Mouse (Mus musculus) lung, embryonic 14.5 days (tissue): ENCODE results near the gene Fyco1. TPM values are rescaled to one million over a fixed set of nuclear protein-coding genes. Genes with fewer than 3 reads are reported as not detected.
A peak's percentile ranks its signal among the peaks of the same experiment; 100 is the strongest.

Source experiments
- ATAC-seq: fragments of 200-750 bp; cut with Nextera tagmentation; 2 replicates; pipeline ENCODE4 v1.8.0; 2017; ENCODE audit warnings: mild to moderate bottlenecking, moderate TSS enrichment, moderate library complexity; ENCODE audit not compliant: insufficient read depth
- DNase-seq: peaks from one replicate; pipeline ENCODE4 v3.0.0-alpha.2; 2015
- H3K27ac ChIP-seq: fragments of 300-500 bp; sonication (generic); 2 replicates; pipeline ENCODE4 v1.5.1; 2014; ENCODE audit warnings: low read depth, mild to moderate bottlenecking, moderate library complexity
- H3K27me3 ChIP-seq: fragments of 300-500 bp; sonication (generic); 2 replicates; pipeline ENCODE4 v1.6.1; 2014; ENCODE audit warnings: low read length, control low read depth; ENCODE audit not compliant: insufficient read depth
- H3K36me3 ChIP-seq: fragments of 300-500 bp; sonication (generic); 2 replicates; pipeline ENCODE4 v1.6.1; 2014; ENCODE audit warnings: control low read depth; ENCODE audit not compliant: insufficient read depth
- H3K4me1 ChIP-seq: fragments of 300-500 bp; sonication (generic); 2 replicates; pipeline ENCODE4 v1.6.1; 2014; ENCODE audit warnings: antibody characterized with exemption, control low read depth; ENCODE audit not compliant: insufficient read depth
- H3K4me2 ChIP-seq: fragments of 300-500 bp; sonication (generic); 2 replicates; pipeline ENCODE4 v1.6.1; 2014; ENCODE audit warnings: mild to moderate bottlenecking
- H3K4me3 ChIP-seq: fragments of 300-500 bp; sonication (generic); 2 replicates; pipeline ENCODE4 v1.5.1; 2014; ENCODE audit warnings: low read depth, low read length
- H3K9ac ChIP-seq: fragments of 300-500 bp; sonication (generic); 2 replicates; pipeline ENCODE4 v1.6.1; 2014
- H3K9me3 ChIP-seq: fragments of 300-500 bp; sonication (generic); 2 replicates; pipeline ENCODE4 v1.6.1; 2016; ENCODE audit warnings: low read depth, low read length, control low read depth
- CTCF ChIP-seq: IDR thresholded peaks from 2 replicates; pipeline ENCODE4 v1.5.1; 2016; ENCODE audit warnings: antibody characterized with exemption, low read depth
- WGBS: fragments of 180-500 bp; shearing (Covaris S2); extraction: QIAGEN DNeasy Blood & Tissue Kit; methylation state at CpG from one replicate; pipeline ENCODE4 v1.1.7; 2014; 5-methylcytosine and 5-hydroxymethylcytosine counted together
- polyA plus RNA-seq: library from polyadenylated mRNA; unstranded; fragments of >200 nt; fragmentation: Nextera tagmentation; extraction: Ambion mirVana; gene quantifications from 2 replicates; pipeline ENCODE4 v1.2.1, GENCODE M21; 2014

Gene Fyco1
- polyA plus RNA-seq, 1 experiment from 2014 or later, result 12.9 TPM

GRCm38 (mm10) chr9:123852449-123853390, 1.0 kb upstream of the Fyco1 start:
- Histone ChIP-seq H3K4me2 (peak overlapping the region; percentile 61), H3K9ac (peak overlapping the region; percentile 34; the same call in 1 of the 2 replicates), H3K4me1 (0 out of 2 replicates have a peak, but pooled peaks cover 7% of the 10 kb centered on the region), H3K36me3 (no peaks in the 10 kb centered on the region), H3K4me3 (peak overlapping the region; percentile 33), H3K27me3 (no peaks in the 10 kb centered on the region), H3K9me3 (no peaks in the 10 kb centered on the region), H3K27ac (no peak overlapping the region)
- 62% methylated on average over 5 of the region's 5 CpGs for WGBS
- ATAC-seq, result peak; percentile 9; the same call in 1 of the 2 replicates
- no peak for TF ChIP-seq CTCF
- DNase-seq, result peak; percentile 11

- DNase-seq (peak; percentile 74), ATAC-seq (peak; percentile 82)
- TF ChIP-seq CTCF, result 0 out of 2 replicates have a peak, but pooled peaks have one; percentile 3
- whole genome bisulfite sequencing, result under 1% methylated on average over 27 of the region's 27 CpGs
- H3K4me3 ChIP-seq, result peak overlapping the region; percentile 72
- H3K27me3 ChIP-seq, result no peaks in the 10 kb centered on the region
- 0 out of 2 replicates have a peak, but pooled peaks cover 7% of the 10 kb centered on the region for H3K4me1 ChIP-seq
- H3K9ac ChIP-seq, result peak overlapping the region; percentile 83
- H3K4me2 ChIP-seq, result peak overlapping the region; percentile 76
- no peaks in the 10 kb centered on the region for H3K36me3 ChIP-seq
- peak overlapping the region; percentile 95 for H3K27ac ChIP-seq
- no peaks in the 10 kb centered on the region for H3K9me3 ChIP-seq
These were observed 512 bp downstream of the Fyco1 start for GRCm38 (mm10) chr9:123851062-123851712.

GRCm38 (mm10) chr9:123850705-123851061, 1.0 kb downstream of the Fyco1 start:
- WGBS, result 5% methylated on average over 2 of the region's 2 CpGs
- peak overlapping the region; percentile 72 for H3K4me3 ChIP-seq
- DNase-seq (peak; percentile 60), ATAC-seq (0 out of 2 replicates have a peak, but pooled peaks have one; percentile 1)
- no peaks in the 10 kb centered on the region for H3K27me3 ChIP-seq
- H3K27ac ChIP-seq, result peak overlapping the region; percentile 95; the same call in 1 of the 2 replicates
- H3K4me1 ChIP-seq, result 0 out of 2 replicates have a peak, but pooled peaks cover 7% of the 10 kb centered on the region
- TF ChIP-seq CTCF, result no peak
- H3K4me2 ChIP-seq, result peak overlapping the region; percentile 76
- no peaks in the 10 kb centered on the region for H3K9me3 ChIP-seq
- no peaks in the 10 kb centered on the region for H3K36me3 ChIP-seq
- peak overlapping the region; percentile 83 for H3K9ac ChIP-seq

- Histone ChIP-seq H3K9ac (no peak overlapping the region), H3K27me3 (no peaks in the 10 kb centered on the region), H3K9me3 (no peaks in the 10 kb centered on the region), H3K4me2 (peak overlapping the region; percentile 76), H3K4me1 (0 out of 2 replicates have a peak, but pooled peaks cover 7% of the 10 kb centered on the region), H3K4me3 (peak overlapping the region; percentile 72; the same call in 1 of the 2 replicates), H3K36me3 (no peaks in the 10 kb centered on the region), H3K27ac (no peak overlapping the region)
- DNase-seq, result peak; percentile 40
- TF ChIP-seq CTCF, result no peak
- ATAC-seq, result no peak
- 29% methylated on average over 2 of the region's 2 CpGs for WGBS
These were observed 1.6 kb downstream of the Fyco1 start for GRCm38 (mm10) chr9:123849976-123850695.

- no peak for DNase-seq
- ATAC-seq, result no peak
- Histone ChIP-seq H3K4me2 (no peak overlapping the region), H3K9ac (no peak overlapping the region), H3K36me3 (peaks cover 11% of the 10 kb centered on the region; the same call in 1 of the 2 replicates), H3K27me3 (no peaks in the 10 kb centered on the region), H3K9me3 (no peaks in the 10 kb centered on the region), H3K4me3 (no peak overlapping the region), H3K27ac (no peak overlapping the region), H3K4me1 (0 out of 2 replicates have a peak, but pooled peaks cover 7% of the 10 kb centered on the region)
- no peak for TF ChIP-seq CTCF
- WGBS, result 88% methylated on average over 1 of the region's 1 CpGs
These were observed 5.2 kb downstream of the Fyco1 start for GRCm38 (mm10) chr9:123846490-123846889.

- no peak overlapping the region for H3K4me2 ChIP-seq
- 0 out of 2 replicates have a peak, but pooled peaks cover 5% of the 10 kb centered on the region for H3K4me1 ChIP-seq
- no peak for TF ChIP-seq CTCF
- 50% methylated on average over 3 of the region's 3 CpGs for WGBS
- no peak overlapping the region for H3K9ac ChIP-seq
- ATAC-seq (peak; percentile 29; the same call in 1 of the 2 replicates), DNase-seq (no peak)
- no peaks in the 10 kb centered on the region for H3K9me3 ChIP-seq
- H3K4me3 ChIP-seq, result no peak overlapping the region
- no peaks in the 10 kb centered on the region for H3K27me3 ChIP-seq
- peak overlapping the region; percentile 14; the same call in 1 of the 2 replicates for H3K27ac ChIP-seq
- peaks cover 21% of the 10 kb centered on the region; the same call in 1 of the 2 replicates for H3K36me3 ChIP-seq
These were observed 6.6 kb downstream of the Fyco1 start for GRCm38 (mm10) chr9:123845120-123845519.
